Mouse (Mus musculus): Measurements from ENCODE around the gene Spint2.

The Spint2 gene

GRCm38 (mm10) chr7:29279261-29279660, 2.5 kb downstream of the Spint2 start:
- no peak for DNase-seq (ENCODE audit: low spot score)

- no peak for DNase-seq (ENCODE audit: low spot score)
These were observed 4.2 kb downstream of the Spint2 start for GRCm38 (mm10) chr7:29277510-29277909.

DNA sequence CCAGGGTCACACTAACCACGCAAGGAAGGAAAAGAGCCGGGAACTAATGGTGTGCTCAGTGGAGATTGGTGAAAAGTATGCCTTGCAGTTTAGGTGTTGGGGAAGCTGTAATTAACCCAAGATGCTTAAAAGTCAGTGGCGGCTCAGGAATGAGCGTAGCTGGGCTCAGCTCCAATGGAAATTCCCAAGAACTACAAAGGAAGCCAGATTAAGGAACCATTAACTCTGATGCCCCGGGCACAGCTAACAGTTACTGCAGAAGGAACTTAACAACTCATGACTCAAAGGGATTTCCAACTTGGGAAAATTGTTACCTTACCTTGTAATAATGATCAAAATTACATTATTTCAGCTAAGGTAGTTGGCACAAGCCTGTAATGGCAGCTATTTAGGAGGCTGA, 5.0 kb downstream of the Spint2 start:
- DNase-seq (ENCODE audit: low spot score) = no peak

DNA sequence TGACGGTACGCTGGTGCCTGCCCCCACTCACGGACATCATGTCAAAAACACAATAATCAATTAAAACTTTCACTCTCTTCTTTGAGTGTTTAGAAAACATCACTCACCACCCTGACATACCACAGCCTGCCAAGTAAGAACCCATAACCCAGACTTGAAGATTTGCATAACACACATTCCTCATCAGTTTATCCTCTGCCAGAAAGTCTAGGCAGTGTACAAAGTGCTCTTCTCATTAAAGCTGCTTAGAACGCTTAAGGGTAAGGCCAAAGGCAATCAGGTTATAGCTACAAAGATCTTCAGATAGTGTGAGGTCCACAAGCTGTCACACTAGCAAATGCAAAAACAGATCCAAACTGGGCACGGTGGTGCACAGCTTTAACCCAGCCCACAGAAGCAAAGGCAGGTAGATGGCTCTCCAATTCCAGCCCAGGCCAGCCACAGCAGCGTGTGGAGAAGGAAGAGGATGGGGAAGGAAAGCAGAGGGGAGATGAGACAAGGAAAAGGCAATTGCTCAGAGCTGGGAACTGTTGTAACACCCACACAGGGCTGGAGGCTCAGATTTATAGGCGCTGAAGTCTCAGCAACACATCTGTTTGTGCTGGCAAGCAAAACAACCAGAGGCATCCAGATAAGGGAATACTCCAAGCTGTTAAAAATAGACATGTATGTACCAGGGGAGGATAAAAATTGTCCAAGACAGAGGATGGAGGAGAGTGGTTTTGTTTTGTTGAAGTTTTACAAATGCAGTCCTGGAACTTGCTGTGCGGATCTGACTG, 9.8 kb downstream of the Spint2 start:
- DNase-seq (ENCODE audit: low spot score) = no peak

GRCm38 (mm10) chr7:29270445-29270844, 11.3 kb downstream of the Spint2 start:
- no peak for DNase-seq (ENCODE audit: low spot score)

DNA sequence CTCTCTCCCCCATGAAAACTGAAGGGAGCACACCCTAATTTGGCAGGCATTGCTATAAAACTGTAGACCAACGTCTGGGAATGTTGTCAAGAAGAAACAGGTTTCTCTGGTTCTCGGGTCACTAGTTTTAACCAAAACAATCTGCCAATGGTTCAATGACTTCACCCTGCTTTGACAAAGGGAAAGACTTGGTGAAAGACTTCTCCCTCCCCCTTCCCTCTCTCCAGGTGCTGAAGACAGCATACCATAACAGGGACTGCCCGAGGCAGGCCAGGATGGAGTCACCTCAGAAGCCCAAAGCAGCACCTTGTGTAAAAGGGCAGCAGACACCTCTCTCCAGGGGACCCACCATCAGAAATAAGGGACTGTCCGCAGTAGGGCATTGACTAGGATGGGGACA, 14.8 kb downstream of the Spint2 start:
- DNase-seq (ENCODE audit: low spot score) = no peak

GRCm38 (mm10) chr7:29265636-29266035, 16.1 kb downstream of the Spint2 start:
- DNase-seq (ENCODE audit: low spot score) = no peak

GRCm38 (mm10) chr7:29263831-29264230, 17.9 kb downstream of the Spint2 start:
- no peak for DNase-seq (ENCODE audit: low spot score)

DNA sequence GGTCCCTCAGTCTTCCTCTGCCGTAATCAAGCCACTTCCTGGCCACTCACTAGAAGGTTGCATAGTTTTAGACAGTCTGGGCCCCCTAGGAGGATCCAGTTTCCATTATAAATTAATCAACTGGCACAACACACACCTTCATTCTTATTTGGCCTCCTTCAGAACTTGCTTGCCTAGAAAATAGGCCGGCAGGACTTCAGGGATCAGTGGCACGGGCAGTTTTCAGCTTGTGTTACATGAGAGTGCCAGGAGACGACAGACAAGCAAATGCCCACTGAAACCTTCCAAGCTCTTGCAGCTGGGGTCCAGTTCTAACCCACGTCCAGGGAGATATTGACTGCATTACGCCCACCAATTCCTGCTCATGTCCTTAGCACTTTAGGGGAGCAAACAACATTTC, 19.6 kb downstream of the Spint2 start:
- DNase-seq (ENCODE audit: low spot score) = no peak

DNA sequence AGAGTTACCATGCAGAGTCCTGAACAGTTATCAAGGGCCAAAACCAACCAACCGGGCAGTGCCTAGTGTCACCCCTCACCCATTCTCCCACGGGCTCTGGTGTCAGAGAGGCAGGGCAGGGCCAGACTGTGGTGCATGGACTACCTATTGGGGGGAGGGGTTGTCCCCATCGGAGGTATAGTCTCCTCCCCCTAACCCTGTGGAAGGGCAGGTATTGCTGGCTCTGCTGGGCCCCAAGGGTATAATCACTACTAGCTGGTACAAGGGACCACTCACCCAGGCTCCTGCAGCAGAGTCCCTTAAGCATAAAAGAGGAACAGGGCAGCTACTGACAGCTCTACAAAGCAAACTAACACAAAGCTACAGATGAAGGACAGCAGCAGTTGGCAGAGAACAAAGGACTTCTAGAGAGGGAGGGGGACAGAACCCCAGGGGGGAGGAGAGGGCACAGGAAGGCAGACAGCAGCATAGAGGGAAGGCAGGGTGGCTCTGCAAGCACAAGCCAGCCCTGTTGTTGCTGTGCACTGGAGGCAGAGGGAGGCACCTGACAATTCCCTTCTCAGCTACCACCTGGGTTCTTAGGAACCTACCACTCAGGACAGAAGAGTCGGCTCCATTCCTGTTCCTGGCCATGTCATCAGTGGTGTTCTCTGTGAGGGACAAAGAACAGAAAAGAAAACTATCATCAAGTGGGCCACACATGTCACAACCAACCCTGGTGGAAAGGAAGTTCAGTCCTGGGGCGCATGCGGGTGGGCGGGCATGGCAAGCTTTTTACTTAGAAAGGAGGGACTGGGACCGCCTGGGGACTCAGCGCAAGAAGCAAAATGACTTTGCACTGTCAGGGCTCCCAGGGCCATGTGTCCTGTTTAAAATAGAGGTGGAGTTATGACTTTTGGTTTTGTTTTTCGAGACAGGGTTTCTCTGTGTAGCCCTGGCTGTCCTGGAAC, 21.7 kb downstream of the Spint2 start:
- no peak for DNase-seq (ENCODE audit: low spot score)

DNA sequence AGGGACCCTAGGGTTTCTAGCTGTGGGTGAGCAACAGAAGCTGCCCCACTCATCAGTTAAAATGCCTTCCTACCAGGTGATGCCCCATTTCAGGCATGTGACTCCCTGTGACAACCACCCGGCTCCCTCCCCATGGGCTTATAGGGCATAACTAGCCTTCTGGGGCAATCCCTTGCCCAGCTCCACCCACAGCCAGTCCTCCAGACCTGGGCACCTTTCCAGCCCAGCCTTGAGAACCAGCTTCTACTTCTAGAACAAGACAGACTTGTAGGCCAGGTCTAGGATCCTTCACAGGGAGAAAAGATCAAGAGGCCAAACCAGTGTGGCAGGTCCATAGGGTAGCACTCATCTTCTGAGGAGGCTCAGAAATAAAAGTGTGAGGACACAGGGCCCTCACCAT, 24.3 kb downstream of the Spint2 start:
- no peak for DNase-seq (ENCODE audit: low spot score)

- no peak for DNase-seq (ENCODE audit: low spot score)
These were observed 25.8 kb downstream of the Spint2 start for GRCm38 (mm10) chr7:29255875-29256274.

- no peak for DNase-seq (ENCODE audit: low spot score)
These were observed 27.9 kb downstream of the Spint2 start for GRCm38 (mm10) chr7:29253842-29254241.

GRCm38 (mm10) chr7:29251166-29251565, 30.5 kb downstream of the Spint2 start:
- DNase-seq (ENCODE audit: low spot score) = no peak

- DNase-seq (ENCODE audit: low spot score) = no peak
These were observed 33.4 kb downstream of the Spint2 start, which contains the start of gene 2200002D01Rik for GRCm38 (mm10) chr7:29248261-29248841. Gene 2200002D01Rik (minus strand): TSS chr7:29248466.

DNA sequence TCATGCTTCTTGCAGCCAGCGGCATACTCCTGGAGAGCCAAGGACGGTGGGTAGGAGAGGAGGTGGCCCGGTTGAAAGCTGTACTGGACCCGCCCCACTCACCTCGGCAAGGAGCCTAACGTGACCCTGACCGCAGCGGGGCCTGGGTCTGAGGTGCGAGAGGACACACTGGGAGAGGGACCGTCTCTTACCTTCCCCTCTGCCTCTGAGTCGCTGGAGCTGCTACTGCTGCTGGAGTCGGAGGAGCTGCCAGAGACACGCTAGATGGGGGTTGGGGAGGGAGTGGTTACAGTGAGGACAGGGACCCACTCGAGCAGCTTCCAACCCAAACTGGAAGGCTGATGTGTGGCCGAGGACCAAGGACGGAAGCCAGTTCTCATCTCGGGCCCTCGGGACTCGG, 34.0 kb downstream of the Spint2 start:
- peak; percentile 39 for DNase-seq (ENCODE audit: low spot score)

GRCm38 (mm10) chr7:29247314-29247700, 34.4 kb downstream of the Spint2 start:
- peak; percentile 81 for DNase-seq (ENCODE audit: low spot score)

DNA sequence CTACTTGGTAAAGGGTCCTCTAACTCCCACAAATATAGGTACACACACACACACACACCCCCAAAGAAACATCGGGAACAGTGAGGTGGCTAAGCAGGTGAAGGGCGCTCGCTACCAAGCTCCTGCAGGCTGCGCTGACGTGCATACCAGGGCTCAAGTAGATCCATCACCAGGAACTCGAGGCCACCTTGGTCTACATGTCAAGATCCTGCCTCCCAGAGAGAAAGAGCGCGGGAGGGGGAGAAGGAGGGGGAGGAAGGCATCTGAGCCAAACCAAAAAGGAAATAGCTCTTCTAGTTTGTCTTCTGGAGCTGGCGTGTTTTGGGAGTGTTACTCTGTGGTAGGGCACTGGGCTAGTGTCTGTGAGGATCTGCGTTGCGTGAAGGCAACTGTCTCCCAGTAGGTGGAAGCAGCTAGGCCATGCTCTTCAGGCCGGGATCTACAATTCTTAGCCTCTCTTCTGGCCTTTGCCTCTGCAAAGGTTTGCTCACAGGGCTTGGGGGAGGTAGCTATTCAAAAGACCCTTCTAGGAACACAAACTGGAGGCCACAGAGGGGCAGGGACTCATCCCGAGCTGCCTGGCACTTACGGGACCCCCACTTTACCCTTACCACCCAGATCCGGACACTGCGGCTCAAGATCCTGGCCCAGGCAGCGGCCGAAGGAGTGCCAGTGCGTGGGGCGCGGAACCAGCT, 34.9 kb downstream of the Spint2 start:
- DNase-seq (ENCODE audit: low spot score) = no peak

DNA sequence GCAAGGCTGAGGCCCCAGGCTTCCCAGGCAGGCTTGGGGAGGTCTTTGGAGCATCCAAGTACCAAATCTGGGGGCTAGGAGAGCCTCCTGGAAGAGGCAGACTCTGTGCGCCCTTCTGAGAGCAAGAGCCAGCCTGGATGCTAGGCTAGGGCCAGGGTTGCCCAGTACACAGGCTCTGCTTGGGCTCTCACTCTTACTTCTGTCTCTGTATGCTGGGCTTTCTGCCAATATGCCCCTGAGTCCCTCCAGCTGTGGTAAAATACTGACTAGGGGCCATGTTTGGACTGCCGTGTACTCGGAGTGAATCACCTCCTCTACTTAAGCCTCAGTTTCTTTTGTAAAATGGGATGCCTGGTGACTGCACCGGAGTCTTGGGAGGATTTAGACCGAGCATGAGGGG, 35.7 kb downstream of the Spint2 start:
- DNase-seq (ENCODE audit: low spot score) = no peak

DNA sequence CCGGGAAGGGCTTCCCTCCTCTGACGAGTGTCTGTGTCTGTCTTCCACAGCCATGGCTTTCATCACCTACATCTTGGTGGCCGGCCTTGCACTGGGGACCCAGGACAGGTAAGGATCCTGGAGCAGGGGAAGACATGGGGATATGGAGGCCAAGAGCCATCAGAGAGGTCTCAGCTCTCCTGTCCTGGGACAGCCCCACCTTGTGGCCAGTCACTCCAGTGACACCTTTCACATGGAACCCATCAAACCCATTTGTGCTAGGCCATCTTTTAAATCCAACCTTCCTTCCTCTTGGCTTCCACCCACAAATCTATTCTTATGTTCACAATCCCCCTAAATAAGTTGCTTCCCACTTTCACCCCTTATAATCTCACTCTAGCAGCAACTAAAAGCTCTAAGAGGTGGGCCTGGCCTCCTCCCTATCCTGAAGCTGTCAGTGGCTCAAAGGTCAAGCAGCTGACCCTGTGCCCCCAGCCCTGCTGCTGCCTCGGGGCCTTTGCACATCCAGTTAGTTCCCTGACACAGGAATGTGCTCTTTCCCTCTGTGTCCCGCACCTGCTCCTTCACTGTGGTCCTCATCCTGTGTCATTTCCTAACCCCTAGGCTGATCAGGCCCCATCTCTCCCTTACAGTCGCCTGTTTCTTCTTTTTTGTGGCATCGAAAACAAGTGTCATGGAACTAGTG, 36.8 kb downstream of the Spint2 start:
- DNase-seq (ENCODE audit: low spot score) = no peak

All from testis, postnatal 14 days (tissue).